Mouse (Mus musculus): ENCODE results near the gene Snrpc. TPM values are rescaled to one million over a fixed set of nuclear protein-coding genes. Genes with fewer than 3 reads are reported as not detected.

The Snrpc gene
- polyA plus RNA-seq, 1 experiment: 121 TPM

- no peak overlapping the region for H3K4me3 ChIP-seq (ENCODE audit: insufficient read depth, low read length)
- no peak overlapping the region for H3K27ac ChIP-seq (ENCODE audit: insufficient read depth, low read length)
- TF ChIP-seq POLR2A (IDR thresholded peaks at IDR 0.05; ENCODE audit: low read depth, low read length): no peak
- TF ChIP-seq CTCF (IDR thresholded peaks at IDR 0.05; ENCODE audit: borderline replicate concordance, insufficient read depth, low read length): no peak
- H3K4me1 ChIP-seq (ENCODE audit: control insufficient read depth, insufficient read depth, low read length): no peaks in the 10 kb centered on the region
Observed at GRCm38 (mm10) chr17:27883129-27883528, 45.2 kb downstream of the Snrpc start.

GRCm38 (mm10) chr17:27883994-27884393 lies 46.0 kb downstream of the Snrpc start:
- Histone ChIP-seq H3K27ac (ENCODE audit: insufficient read depth, low read length) (no peak overlapping the region), H3K4me1 (ENCODE audit: control insufficient read depth, insufficient read depth, low read length) (no peaks in the 10 kb centered on the region), H3K4me3 (ENCODE audit: insufficient read depth, low read length) (no peak overlapping the region)
- TF ChIP-seq CTCF (IDR thresholded peaks at IDR 0.05; ENCODE audit: borderline replicate concordance, insufficient read depth, low read length) (no peak), POLR2A (IDR thresholded peaks at IDR 0.05; ENCODE audit: low read depth, low read length) (no peak)

GRCm38 (mm10) chr17:27886499-27887210 lies 48.7 kb downstream of the Snrpc start:
- H3K27ac ChIP-seq (ENCODE audit: insufficient read depth, low read length): no peak overlapping the region
- no peaks in the 10 kb centered on the region for H3K4me1 ChIP-seq (ENCODE audit: control insufficient read depth, insufficient read depth, low read length)
- TF ChIP-seq POLR2A (IDR thresholded peaks at IDR 0.05; ENCODE audit: low read depth, low read length) (no peak), CTCF (IDR thresholded peaks at IDR 0.05; ENCODE audit: borderline replicate concordance, insufficient read depth, low read length) (0 out of 2 replicates have a peak, but pooled peaks have one; percentile 20)
- no peak overlapping the region for H3K4me3 ChIP-seq (ENCODE audit: insufficient read depth, low read length)

Other genes starting within 250 kb of the Snrpc start
- gene Nudt3, start 214.7 kb upstream of the Snrpc start, polyA plus RNA-seq (2011; ENCODE audit: insufficient read length, low read depth, missing spikeins): 117 and 131 TPM in 2 replicates
- gene RPS10-NUDT3, start 202.9 kb upstream of the Snrpc start, polyA plus RNA-seq (2011; ENCODE audit: insufficient read length, low read depth, missing spikeins): 2.9 TPM in 1 of 2 replicates, not detected in the other
- gene Rps10, start 201.5 kb upstream of the Snrpc start, polyA plus RNA-seq (2011; ENCODE audit: insufficient read length, low read depth, missing spikeins): 1,827 and 1,973 TPM in 2 replicates
- gene Pacsin1, start 182.6 kb upstream of the Snrpc start, polyA plus RNA-seq (2011; ENCODE audit: insufficient read length, low read depth, missing spikeins): not detected in 2 replicates
- gene Spdef, start 109.2 kb upstream of the Snrpc start, polyA plus RNA-seq (2011; ENCODE audit: insufficient read length, low read depth, missing spikeins): not detected in 2 replicates
- gene D17Wsu92e, start 17.5 kb upstream of the Snrpc start, polyA plus RNA-seq (2011; ENCODE audit: insufficient read length, low read depth, missing spikeins): 63.7 and 68.6 TPM in 2 replicates
- 16.0 and 20.6 TPM in 2 replicates for gene Uhrf1bp1, start 18.3 kb downstream of the Snrpc start, polyA plus RNA-seq (2011; ENCODE audit: insufficient read length, low read depth, missing spikeins)
- gene Anks1, start 71.2 kb downstream of the Snrpc start, polyA plus RNA-seq (2011; ENCODE audit: insufficient read length, low read depth, missing spikeins): 9.9 and 12.7 TPM in 2 replicates
- gene Taf11, start 71.7 kb downstream of the Snrpc start, polyA plus RNA-seq (2011; ENCODE audit: insufficient read length, low read depth, missing spikeins): 33.2 and 39.5 TPM in 2 replicates
- not detected in 2 replicates for gene Tcp11, start 242.5 kb downstream of the Snrpc start, polyA plus RNA-seq (2011; ENCODE audit: insufficient read length, low read depth, missing spikeins)